Mouse (Mus musculus) right cerebral cortex, postnatal 4 days (tissue): ENCODE results near the gene Rasl10a.
A peak's percentile ranks its signal among the peaks of the same experiment; 100 is the strongest.

ENCODE experiments used
- DNase-seq: peaks from one replicate; pipeline ENCODE4 v3.0.0-alpha.2; 2022

Gene Rasl10a

DNA sequence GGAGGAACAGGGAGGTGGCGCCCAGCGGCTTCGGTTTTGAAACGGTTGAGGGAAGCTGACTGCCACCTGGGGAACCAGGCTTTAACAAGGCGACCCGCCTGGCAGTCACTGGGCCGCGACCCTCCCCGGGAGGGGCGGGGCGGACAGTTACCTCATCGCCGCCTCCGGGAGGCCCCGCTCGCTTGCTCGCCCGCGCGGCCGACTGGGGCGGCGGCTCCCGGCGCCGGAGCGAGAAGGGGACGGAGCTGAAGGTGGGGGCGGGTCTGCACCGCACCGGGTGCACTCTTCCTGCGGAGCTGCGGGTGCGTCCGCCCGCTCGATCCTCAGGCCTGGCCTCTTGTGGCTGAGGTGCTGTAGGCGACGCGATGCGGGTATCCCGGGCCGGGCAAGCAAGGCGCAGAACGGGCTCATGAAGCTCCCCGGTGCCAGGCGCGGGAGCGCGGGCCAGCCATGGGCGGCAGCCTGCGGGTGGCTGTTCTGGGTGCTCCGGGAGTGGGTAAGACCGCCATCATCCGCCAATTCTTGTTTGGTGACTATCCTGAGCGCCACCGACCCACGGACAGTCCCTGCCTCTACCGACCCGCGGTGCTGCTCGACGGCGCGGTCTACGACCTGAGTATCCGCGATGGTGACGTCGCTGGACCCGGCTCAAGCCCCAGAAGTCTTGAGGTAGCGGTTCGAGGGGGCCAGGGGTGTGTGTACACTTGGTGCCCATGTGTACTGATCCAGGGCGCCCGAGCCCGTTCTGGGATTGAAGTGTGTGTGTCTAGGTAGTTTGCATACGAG lies at the start of gene Rasl10a:
Gene Rasl10a, plus strand, starts transcription at position 273 of the 786 bp plus-strand sequence.
- peak; percentile 46 for DNase-seq

DNA sequence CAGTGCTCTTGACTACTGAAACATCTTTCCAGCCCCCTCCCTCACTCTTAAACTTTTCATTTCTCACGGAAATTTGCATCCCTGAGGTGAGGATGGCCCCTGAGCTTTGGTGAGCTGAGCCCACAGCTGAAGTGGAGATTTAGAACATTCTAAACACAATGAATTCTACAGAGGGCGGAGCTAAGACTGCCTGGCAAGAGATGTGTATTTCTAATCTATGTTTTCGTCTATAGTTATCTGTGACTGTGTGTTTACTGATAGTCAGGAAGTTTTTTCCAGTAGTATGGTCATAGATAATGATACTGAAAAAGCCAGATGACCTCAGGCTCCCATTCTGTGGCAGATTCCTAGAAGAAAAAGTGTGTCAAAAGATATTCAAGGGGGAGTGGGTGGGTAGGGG lies 49.1 kb upstream of the Rasl10a start:
- DNase-seq, result no peak

DNA sequence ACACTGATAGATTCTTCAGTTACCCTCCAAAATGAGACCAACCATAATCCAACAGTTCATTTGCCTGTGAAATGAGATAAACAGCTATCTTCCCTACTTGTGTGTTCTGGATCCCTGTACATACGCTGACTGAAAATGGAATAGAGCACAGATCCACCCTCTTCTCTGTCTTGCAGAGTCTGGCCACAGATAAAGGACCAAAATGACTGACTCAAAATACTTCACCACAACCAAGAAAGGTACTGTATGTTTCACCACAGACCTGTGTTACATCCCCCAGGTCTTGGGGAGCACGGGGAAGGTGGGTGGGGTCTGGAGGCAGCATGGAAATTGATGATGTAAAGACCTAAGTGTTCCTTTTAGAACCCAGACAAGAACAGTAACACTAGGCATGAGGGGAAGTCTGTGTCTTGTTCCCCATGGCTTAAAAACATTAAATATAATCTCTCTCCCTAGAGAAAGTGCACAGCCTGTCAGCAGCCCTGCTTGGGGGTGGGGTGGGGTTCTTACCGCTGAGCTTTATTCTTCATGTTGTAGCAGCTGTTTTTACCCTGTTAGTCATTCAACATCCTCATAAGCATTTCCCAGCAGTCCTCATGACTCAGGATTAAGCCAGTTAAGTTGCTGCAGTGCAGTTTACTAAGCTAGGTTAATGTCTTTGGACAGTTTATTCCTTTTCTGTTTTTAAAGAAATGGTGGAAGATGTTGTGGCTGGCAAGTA lies 48.4 kb upstream of the Rasl10a start:
- DNase-seq, result no peak

- no peak for DNase-seq
Measured at GRCm38 (mm10) chr11:5010205-5010604, 47.7 kb upstream of the Rasl10a start.

- no peak for DNase-seq
Measured at GRCm38 (mm10) chr11:5011480-5011879, 46.4 kb upstream of the Rasl10a start.

GRCm38 (mm10) chr11:5012213-5012715 lies 45.7 kb upstream of the Rasl10a start:
- no peak for DNase-seq

DNA sequence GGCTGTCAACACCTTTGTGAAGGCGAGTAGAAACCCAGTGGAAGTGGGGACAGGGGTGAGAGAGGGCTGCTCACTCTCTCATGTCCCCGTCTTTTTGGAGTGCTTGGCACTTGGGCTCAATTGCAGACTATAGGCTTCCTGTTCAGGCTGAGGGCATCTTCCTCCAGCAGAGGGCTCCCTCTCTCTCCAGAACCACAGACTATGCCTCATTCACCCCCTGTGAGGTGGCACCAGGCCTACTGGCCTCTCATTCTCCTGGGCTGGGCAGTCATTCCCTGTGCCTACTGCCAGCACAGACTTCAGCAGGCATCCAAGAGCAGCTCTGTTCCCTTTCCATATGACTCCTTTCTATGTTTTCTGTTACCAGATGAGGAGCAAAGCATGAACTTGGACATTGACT lies 42.2 kb upstream of the Rasl10a start:
- DNase-seq, result peak; percentile 62

GRCm38 (mm10) chr11:5016286-5016685 lies 41.6 kb upstream of the Rasl10a start:
- DNase-seq, result no peak

DNA sequence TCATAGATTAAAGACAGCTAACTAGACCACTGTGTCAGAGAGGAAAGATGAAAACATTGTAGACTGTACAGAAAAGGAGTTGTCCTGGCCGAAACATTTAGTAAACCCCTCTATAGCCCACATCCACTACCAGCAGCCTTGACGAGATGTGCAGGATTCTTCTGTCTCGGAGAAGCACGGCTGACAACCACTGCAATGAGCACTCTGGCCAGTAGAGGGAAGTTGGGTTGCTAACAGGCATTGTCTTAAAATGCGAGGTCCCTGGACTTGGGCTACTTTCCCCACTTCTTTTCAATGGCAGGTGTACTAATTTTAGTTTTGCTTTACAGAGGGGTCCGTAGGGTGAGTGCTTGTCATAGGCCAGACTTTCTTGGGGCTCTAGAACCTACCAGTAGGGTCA lies 40.4 kb upstream of the Rasl10a start:
- DNase-seq, result peak; percentile 29

DNA sequence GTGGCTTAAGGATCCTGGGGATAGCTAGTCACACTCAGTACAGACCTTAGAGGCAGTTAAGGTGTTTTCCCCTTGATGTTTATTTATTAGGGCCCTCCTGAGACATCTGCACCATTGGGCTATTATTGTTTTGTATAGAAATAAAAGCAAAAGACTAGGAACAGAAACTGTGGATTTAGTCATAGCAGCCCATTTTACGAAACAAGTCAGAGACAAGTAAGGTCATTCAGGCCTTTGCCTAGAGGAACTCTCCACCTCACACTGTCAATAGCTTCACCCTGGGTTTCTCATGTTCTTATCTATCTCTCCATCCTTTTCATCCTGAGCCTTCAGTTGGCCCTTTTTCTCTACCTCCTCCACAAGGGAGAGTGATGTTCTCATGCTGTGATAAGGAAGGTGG lies 32.8 kb upstream of the Rasl10a start:
- DNase-seq, result no peak

DNA sequence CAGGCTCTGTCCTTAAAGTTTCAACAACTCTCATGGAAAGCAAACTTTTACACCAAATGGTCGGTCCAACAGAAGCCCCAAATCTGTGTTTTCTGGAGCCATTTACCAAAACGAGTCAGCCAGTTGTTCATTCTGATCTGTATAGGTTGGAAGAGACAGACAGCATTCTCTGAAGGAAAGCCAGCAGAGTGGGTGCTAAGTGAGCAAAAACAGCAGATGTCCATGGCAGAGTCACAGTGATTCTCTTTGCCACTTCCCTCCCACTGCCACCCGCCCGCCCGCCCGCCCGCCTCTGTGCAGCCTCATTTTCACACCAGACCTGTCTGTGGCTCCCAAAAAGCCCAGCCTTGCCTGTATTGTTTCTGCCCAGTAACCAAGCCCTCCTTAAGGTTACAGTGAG lies 29.7 kb upstream of the Rasl10a start:
- no peak for DNase-seq

DNA sequence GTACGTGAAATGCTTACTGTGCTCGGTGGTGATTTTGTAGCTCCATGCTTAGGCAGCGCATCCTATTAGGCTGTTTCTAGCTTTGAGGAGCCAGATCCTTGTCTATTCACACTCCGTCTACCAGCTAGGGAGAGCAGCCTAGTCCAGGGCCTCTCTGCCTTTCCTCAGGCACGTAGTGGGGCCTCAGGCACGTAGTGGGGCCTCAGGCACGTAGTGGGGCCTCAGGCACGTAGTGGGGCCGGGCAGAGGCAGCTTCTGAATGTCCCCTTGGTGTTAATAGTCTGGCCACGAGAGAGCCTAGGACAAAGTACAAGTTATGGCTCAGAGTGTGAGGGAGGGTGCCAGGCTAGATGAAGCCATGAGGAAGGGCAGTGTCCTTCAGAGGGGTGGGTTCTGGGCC lies 25.2 kb upstream of the Rasl10a start:
- no peak for DNase-seq

DNA sequence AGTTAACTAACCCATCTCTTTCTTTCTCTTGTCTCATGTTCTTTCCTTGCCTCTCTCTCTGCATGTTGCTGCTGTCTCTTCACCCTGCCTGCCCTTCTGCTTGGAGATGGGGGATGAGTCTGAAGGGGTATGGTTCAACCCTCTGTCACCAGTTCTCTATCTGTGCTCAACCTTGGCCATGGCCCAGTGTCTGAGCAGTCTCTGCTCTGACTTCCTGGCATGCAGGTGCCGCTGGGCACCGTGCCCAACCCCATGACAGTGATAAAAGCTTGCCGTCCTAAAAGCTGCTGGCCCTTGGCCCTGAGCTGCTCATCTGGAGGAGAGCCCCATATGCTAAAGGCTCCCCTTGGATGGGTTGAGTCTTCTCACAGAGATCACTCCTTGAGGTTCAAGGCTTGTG lies 24.8 kb upstream of the Rasl10a start:
- DNase-seq, result no peak

DNA sequence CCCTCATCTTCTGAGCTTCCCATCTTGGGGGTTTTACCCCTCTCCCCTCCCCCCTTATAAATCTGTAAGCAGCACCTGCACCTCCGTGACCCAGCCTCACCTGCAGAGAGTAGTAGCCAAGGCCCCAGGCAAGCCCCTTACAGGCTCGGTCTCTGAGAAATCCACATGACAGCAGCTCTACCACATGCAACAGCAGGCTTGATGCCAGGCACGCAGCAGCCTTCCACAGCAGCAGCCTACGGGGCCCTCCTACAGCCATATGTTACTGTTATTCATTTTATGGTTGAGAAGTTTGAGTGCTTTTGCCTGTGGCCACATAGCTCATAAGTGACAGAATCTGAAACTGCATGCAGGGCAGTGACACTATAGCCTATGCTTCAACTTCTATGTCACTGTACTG lies 22.5 kb upstream of the Rasl10a start:
- DNase-seq, result peak; percentile 26

DNA sequence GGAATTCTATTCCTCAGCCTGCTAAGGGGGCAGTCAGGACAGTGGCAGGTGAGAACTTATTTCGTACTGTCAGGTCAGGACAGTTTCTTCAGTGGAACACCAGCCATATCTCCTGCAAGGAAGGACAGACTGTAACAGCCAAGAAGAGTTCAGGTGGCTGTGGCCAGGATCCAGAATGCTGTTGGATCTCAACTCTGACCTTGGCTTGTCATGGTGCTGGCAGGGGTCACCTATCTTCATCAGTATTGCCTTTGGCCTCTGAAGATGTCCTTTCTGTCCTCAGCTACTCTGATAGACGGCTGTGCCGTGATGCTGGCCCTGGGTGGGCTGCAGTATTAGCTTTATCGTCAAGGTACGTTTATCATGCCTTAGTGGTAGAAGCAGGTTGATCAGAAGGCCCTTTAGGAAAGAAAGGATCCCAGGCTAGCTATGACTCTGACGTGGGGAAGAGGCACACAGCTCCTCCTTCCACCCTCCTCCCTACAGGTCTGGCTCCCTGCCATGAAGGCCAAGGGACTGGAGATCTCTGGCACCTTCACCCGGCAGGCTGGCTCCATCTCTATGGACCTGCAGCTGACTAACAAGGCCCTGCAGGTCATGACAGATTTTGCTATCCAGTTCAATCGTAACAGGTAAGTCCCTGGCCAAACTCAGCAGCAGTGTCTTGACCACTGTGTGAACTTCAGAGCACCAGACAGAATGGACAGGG lies 20.6 kb upstream of the Rasl10a start:
- DNase-seq, result no peak

DNA sequence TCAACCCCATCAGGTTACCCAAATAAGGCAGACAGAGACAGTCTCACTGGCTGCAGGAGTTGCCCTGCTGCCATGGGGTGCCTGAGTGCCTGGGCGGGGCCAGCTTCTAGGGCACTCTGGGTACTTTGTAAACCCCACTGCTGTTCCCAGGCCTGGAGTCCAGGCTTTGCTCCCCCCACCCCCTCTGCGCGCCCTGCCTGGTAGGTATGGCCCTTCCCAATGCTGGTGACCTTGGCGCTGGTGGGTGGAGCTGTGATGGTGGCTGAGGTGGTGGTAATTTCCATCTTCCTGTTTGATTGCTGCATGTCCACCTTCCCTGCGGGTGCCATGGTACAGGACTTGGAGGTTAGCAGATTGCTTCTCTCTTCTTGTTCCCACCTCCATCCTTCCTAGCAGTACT lies 17.3 kb upstream of the Rasl10a start:
- no peak for DNase-seq

DNA sequence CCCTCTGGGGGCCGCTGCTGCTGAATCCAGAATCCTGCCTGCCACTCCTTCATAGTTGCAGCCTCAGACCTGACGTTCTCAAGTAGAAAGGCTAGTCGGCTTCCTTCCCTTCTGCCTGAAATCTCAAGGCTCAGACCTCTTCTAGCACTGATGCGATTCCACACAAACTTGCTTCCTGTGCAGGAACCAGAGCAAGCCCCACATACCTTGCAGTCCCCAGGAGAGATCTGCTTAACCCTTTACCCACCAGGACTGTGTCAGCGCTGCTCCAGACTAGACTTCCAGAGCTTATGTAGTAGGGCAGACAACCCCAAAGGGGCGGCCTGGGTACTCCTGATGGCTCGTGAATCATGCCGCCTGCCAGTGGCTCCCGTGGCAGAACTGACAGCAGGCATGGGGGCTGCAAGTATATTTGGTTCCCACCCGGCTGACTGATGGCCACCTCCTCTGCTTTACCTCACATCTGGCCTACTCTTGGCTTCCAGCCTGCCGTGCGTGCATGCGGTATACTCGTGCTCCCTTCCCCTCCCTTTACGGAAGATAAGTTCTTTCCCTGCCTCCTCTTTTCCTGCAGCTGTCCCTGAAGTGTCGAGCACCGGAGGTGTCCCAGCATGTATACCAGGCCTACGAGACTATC lies 16.7 kb upstream of the Rasl10a start:
- DNase-seq, result no peak

DNA sequence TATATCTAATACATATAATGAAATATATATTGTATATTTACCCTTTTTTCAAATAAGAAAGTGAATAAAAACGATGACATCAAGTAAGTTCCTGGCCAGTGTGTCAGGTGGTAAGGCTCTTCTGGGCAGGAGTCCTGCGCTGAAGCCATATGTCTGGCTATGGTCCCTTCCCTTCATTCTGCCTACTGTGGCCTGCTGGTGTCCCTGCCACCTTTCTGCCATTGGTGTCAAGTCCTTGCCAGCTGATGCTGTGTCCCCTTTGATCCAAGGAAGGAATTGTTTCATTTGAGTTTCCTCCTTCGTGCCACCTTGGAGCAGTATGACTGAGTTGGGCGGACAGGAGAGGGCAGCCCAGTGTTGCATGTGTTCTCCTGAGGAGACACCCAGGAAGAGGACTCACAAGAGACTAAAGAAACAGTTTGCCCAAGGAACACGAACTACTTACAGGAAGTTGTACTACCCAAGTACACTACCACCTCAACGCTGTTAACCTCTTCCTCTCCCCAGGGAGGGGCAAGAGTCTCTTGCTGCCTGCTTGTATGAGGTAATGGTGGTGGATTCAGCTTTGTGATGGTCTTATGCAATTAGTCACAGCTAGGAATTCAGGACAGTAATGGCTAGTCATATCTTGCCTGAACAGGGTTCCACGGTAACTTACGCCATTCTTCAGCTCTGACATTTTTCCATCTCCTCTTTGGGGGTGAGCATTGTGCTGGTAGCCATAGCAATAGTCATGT lies 15.1 kb upstream of the Rasl10a start:
- no peak for DNase-seq

GRCm38 (mm10) chr11:5046321-5046926 lies 11.5 kb upstream of the Rasl10a start:
- DNase-seq, result no peak

DNA sequence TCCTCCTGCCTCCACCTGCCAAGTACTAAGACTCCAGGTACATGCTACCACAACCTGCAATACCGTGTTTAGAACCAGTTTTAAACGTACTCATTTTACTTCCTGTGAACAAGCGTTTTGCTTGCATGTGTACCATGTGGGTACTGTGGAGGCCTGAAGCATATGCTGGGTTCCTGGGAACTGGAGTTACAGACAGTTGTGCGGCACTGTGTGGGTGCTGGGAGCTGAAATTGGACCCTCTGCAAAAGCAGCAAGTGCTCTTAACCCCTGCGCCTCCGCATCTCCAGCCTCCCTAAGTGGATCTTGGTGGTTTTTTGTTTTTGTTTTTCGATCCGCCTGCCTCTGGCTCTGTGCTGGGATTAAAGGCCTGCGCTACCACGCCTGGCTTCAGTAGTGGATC lies 6.3 kb upstream of the Rasl10a start:
- DNase-seq, result no peak

DNA sequence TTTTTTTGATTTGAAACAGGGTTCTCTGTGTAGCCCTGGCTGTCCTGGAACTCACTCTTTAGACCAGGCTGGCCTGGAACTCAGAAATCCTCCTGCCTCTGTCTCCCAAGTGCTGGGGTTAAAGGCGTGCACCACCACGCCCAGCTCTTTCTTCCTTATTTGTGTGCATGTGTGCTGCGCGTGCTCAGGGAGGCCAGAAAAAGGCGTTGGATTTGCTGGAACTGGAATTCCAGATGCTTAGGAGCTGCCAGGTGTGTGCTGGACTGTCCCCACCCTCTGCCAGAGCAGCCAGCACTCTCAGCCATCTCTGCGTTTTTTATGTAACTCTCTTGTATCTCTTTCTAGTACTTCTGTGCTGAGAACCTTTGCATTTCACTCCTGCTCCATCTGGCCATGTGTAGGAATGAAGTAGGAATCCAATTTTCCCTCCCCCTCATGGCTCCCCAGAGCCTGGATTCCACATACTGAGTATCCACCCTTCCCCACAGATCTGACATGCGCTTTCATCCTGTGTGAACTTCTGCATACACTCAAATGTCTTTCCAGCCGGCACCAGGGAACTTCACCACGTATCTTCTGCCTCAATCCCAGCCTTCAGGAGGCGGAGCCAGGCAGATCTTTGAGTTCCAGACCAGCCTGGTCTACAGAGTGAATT lies 5.6 kb upstream of the Rasl10a start:
- DNase-seq, result no peak
